Mouse (Mus musculus) right cerebral cortex, adult 18-20 months (tissue): Measurements from ENCODE around the gene Arhgef11.

Experiments
- DNase-seq: peaks from one replicate; pipeline ENCODE4 v3.0.0; 2022; ENCODE audit warnings: mixed read lengths

Gene Arhgef11

GRCm38 (mm10) chr3:87718525-87718924 lies 101.2 kb downstream of the Arhgef11 start:
- DNase-seq: no peak

- no peak for DNase-seq
These were observed 107.2 kb downstream of the Arhgef11 start for GRCm38 (mm10) chr3:87724556-87724955.

GRCm38 (mm10) chr3:87725396-87726160 lies 108.2 kb downstream of the Arhgef11 start:
- DNase-seq: no peak

GRCm38 (mm10) chr3:87726191-87726590 lies 108.8 kb downstream of the Arhgef11 start:
- DNase-seq: no peak

- DNase-seq: no peak
These were observed 111.3 kb downstream of the Arhgef11 start for GRCm38 (mm10) chr3:87728696-87729095.

- DNase-seq: no peak
These were observed 115.7 kb downstream of the Arhgef11 start for GRCm38 (mm10) chr3:87733098-87733497.

GRCm38 (mm10) chr3:87733984-87734761 lies 116.8 kb downstream of the Arhgef11 start:
- DNase-seq: no peak

- DNase-seq: no peak
These were observed 118.0 kb downstream of the Arhgef11 start for GRCm38 (mm10) chr3:87735335-87735734.

GRCm38 (mm10) chr3:87738906-87739305 lies 121.5 kb downstream of the Arhgef11 start:
- no peak for DNase-seq

GRCm38 (mm10) chr3:87742013-87742412 lies 124.7 kb downstream of the Arhgef11 start:
- DNase-seq: no peak

GRCm38 (mm10) chr3:87742735-87743134 lies 125.4 kb downstream of the Arhgef11 start:
- DNase-seq: no peak

- DNase-seq: no peak
These were observed 126.6 kb downstream of the Arhgef11 start for GRCm38 (mm10) chr3:87743927-87744326.

- no peak for DNase-seq
These were observed 127.8 kb downstream of the Arhgef11 start for GRCm38 (mm10) chr3:87745036-87745659.

- DNase-seq: no peak
These were observed 131.1 kb downstream of the Arhgef11 start, which contains the start of gene Lrrc71 for GRCm38 (mm10) chr3:87748431-87748830. Gene Lrrc71, minus strand, starts transcription at chr3:87748625.

- DNase-seq: peak; percentile 54
These were observed 131.7 kb downstream of the Arhgef11 start for GRCm38 (mm10) chr3:87749036-87749435.

GRCm38 (mm10) chr3:87749977-87750376 lies 132.6 kb downstream of the Arhgef11 start:
- DNase-seq: no peak

GRCm38 (mm10) chr3:87752567-87752966 lies 135.2 kb downstream of the Arhgef11 start:
- DNase-seq: no peak

GRCm38 (mm10) chr3:87753829-87754228 lies 136.5 kb downstream of the Arhgef11 start:
- no peak for DNase-seq

- DNase-seq: peak; percentile 81
These were observed 138.6 kb downstream of the Arhgef11 start for GRCm38 (mm10) chr3:87755964-87756363.

- DNase-seq: no peak
These were observed 139.1 kb downstream of the Arhgef11 start for GRCm38 (mm10) chr3:87756488-87756887.

GRCm38 (mm10) chr3:87758641-87759040 lies 141.3 kb downstream of the Arhgef11 start:
- no peak for DNase-seq

GRCm38 (mm10) chr3:87761408-87762375 lies 144.3 kb downstream of the Arhgef11 start:
- no peak for DNase-seq
